Mouse (Mus musculus): Measurements from ENCODE around the gene A2m.

A2m gene

GRCm38 (mm10) chr6:121635076-121635475 lies at the start of gene A2m:
Gene A2m (plus strand): TSS chr6:121635376.
- DNase-seq (ENCODE audit: low read depth, low spot score): no peak

GRCm38 (mm10) chr6:121590131-121590530 lies 45.0 kb upstream of the A2m start:
- no peak for DNase-seq (ENCODE audit: low read depth, low spot score)

DNA sequence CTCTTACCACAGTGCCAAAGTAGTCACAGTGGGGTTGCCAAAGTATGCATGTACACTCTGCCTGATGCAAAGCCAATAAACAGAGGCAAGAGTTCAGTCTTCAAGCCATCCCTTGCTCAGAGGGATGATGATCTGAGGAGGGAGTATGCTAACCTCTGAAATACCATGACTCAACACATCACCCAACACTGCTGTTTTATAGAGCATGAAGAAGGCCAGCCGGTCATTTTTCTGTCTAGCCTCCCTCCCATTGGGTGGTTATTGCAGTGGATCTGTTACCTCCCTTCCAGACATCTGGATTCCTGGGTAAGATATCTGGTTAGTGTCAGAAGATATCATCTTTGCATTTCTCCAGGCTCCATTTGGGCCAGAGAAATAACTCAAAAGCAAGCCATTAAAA lies 34.2 kb upstream of the A2m start:
- DNase-seq (ENCODE audit: low read depth, low spot score): no peak

GRCm38 (mm10) chr6:121607861-121608260 lies 27.3 kb upstream of the A2m start:
- DNase-seq (ENCODE audit: low read depth, low spot score): no peak

DNA sequence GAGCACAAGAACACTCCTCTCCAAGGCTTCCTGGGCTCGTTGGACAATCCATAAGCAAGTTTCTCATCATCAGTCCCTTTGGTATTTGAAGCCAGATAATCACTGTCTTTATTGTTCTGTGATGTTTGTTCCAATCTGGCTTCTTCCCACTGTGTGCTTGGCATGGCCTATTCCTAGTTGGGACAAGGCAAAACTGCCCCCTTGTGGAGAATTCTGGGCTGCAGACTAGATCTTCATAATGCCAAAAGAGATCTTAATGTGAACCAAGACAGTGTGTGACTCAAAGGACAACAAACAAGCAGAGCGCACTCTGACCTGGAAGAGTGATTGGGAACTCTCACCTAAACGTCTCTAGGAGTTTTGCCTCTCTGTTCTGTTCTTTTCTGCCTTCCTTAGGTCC lies 23.4 kb upstream of the A2m start:
- no peak for DNase-seq (ENCODE audit: low read depth, low spot score)

- no peak for DNase-seq (ENCODE audit: low read depth, low spot score)
These were observed 17.7 kb upstream of the A2m start for GRCm38 (mm10) chr6:121617476-121617875.

GRCm38 (mm10) chr6:121622525-121622924 lies 12.7 kb upstream of the A2m start:
- no peak for DNase-seq (ENCODE audit: low read depth, low spot score)

GRCm38 (mm10) chr6:121634520-121634919 lies 656 bp upstream of the A2m start:
- DNase-seq (ENCODE audit: low read depth, low spot score): no peak

DNA sequence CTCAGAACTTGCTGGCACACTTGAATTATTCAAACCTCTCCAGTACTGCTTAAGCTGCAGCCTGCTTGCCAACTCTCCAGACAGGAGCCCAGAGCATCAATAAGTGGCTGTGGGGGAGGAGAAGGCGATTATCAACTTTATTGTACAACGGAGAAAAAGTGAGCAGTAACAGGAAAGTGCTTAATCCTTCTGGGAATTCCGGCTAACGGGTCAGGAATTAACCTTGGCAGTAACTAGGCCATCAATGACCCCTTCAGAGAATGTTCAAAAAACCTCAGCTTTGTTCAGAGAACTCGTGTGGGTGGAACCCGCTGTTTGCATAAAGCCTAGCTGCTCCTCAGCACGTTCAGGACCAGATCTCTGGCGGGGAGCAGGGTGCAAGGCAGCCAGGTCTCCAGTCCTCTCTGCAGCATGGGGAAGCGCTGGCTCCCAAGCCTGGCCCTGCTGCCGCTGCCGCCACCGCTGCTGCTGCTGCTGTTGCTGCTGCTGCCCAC lies 749 bp downstream of the A2m start:
- peak; percentile 6 for DNase-seq (ENCODE audit: low read depth, low spot score)

GRCm38 (mm10) chr6:121648499-121648898 lies 13.3 kb downstream of the A2m start:
- no peak for DNase-seq (ENCODE audit: low read depth, low spot score)

Data from brain, embryonic 18.5 days (tissue).